Mouse (Mus musculus): Measurements from ENCODE around the gene Arhgap28. TPM values are rescaled to one million over a fixed set of nuclear protein-coding genes. Genes with fewer than 3 reads are reported as not detected.

Arhgap28 gene
- total RNA-seq, 2 experiments from 2014 or later: 0.73 to 0.85 TPM

DNA sequence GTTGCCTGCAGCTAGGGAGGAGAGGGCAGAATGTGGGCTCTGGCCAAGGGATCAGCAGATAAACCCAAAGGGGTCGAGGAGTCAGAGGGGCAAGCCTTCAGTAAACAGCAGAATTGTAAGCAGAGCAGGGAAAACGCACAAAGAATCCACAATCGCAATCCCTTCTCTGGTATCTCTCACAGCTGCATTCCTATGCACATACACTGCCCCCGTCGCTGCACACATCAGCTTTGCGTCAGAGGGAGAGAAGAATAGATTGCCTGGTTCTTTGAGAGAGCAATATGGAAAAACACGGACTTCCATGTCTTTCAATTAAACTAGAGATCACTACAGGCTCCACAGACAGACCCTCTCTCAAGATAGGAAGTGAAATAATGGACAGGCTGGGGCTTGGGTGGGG lies 58.5 kb downstream of the Arhgap28 start:
- intact Hi-C loops (cut with DNase I): no loop called here

DNA sequence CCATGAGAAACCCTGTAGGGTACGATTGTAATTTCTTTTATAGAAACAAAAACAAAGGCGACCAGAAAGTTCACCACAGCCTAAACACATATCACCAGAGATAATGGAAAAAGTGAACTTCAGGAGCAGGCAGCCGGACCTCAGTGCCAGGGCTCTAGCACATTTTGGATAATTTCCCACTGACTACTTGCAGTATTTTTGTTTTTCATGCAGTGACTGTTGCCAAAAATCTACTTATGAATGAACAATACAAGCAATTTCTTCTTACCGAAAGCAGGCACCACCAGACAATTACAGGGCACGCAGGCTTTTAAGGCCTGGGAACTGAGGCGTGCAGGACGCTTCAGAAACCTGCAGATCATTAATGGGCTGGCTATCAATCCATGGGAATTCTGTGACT lies 59.7 kb downstream of the Arhgap28 start:
- intact Hi-C loops (cut with DNase I): no loop called here
- no peak for DNase-seq (ENCODE audit: low spot score in 2 of 2)

More for the DNA sequence above, 58.5 kb downstream of the Arhgap28 start:
- no peak for DNase-seq (ENCODE audit: low spot score in 2 of 2)

DNA sequence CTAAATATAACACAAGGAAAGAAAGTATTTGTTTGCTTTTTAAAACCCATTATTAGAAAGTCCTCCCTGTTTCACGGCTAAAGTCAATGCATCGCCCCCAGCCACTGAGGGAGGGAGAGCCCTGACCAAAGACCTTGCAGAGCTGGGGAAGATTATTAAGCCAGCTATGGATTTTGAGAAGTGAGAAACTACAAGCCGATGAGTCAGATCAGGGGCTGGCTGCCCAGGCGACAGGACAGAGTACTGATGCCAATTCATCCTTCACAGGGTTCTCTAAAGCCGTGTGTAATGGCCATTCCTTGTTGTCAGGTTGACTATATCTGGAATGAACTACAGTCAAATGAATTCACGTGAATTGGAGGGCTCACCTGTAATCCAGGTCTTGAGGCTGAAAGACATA lies 62.9 kb downstream of the Arhgap28 start:
- no peak for DNase-seq (ENCODE audit: low spot score in 2 of 2)
- intact Hi-C loops (cut with DNase I): no loop called here

DNA sequence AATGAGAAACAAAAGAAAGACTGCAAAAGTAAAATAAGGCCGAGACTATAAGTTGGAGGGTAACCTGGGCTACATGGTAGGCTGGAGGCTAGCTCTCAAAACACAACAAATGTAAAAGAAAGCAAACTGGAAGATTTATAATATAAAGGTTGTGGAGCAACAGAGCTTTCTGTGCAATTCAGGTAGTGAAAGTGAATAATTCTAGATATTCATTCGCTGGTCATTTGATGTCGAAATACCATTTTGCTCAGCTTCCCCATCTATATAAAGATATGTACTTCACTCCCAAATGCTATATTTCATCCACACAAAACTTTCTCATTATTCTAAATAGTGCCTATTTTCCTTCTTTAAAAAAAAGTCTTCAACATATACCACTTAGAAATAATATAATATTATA lies 66.9 kb downstream of the Arhgap28 start:
- intact Hi-C loops (cut with DNase I): no loop called here

DNA sequence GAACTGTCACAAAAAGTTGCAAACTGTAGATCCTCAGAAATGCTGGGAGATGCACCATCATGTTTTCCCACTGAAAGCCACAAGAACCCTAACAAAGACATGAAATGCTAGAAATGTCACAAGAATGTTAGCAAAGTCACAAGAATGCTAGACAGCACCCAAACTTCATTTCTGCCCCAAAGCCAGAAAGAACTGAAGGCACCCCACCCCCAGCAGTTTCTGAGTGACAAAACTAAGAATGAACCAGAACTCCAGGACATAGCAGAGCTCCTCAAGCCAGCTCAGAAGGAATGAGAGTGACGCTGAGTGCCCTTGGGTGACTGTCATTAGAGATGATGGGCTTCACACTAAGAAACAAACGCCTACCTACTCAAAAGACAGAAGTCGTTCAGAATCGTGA lies 68.4 kb downstream of the Arhgap28 start:
- intact Hi-C loops (cut with DNase I): no loop called here
- DNase-seq (ENCODE audit: low spot score in 2 of 2): no peak

More for the DNA sequence above, 66.9 kb downstream of the Arhgap28 start:
- DNase-seq (ENCODE audit: low spot score in 2 of 2): no peak

DNA sequence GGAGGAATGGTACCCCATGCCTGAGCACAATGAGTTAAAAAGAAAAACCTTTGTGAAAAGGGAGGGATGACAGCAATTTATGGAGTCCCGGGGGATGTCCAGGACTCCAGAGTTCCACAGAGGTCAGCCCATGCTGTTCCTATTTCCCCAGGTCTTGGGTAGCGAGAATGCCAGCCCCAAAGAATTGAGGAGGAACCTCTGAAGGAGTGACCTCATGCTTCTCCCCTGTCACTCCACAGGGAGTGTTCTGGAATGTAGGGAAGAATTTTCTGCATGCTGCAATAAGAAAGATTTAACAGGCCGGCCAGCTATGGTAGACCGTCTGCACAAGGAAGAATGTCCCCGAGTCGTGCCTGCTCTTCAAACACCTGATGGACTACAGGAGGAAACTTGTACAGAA lies 72.5 kb downstream of the Arhgap28 start:
- intact Hi-C loops (cut with DNase I): no loop called here
- no peak for DNase-seq (ENCODE audit: low spot score in 2 of 2)

DNA sequence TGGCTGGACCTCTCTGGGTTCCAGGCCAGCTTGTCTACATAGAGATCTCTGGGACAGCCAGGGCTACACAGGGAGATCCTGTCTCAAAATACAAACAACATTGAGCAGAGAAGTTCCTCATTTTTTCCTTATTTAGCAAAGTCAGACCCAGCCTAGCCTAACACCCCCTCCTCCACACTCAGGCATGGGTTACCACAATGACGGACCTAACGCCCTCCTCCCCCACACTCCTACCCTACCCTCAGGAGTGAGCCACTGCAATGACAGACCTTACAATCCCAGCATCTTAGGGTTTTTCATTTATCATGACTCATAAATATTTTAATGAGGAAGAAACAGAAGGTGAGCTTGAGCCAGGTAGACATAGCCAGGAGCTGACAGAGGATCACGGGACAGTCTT lies 73.0 kb downstream of the Arhgap28 start:
- intact Hi-C loops (cut with DNase I): no loop called here
- DNase-seq (ENCODE audit: low spot score in 2 of 2): no peak

DNA sequence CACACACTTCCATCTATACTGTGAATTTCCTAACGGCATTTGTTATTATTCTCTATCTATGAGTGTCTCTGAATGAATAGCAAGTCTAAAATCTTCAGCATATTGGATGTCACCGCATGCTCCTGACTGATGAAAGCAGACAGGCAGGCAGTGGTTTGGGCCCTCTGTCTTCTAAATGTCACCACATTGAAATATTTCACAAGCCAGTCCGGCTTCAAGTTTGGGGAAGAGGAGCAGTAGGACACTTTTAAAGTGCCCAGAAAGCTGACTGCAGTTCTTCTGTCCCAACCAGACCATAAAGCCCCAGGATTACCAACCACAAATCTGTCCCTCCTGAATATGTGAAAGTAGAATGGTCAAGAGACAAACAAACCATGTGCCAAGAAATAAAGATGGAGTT lies 73.5 kb downstream of the Arhgap28 start:
- no peak for DNase-seq (ENCODE audit: low spot score in 2 of 2)
- intact Hi-C loops (cut with DNase I): no loop called here

DNA sequence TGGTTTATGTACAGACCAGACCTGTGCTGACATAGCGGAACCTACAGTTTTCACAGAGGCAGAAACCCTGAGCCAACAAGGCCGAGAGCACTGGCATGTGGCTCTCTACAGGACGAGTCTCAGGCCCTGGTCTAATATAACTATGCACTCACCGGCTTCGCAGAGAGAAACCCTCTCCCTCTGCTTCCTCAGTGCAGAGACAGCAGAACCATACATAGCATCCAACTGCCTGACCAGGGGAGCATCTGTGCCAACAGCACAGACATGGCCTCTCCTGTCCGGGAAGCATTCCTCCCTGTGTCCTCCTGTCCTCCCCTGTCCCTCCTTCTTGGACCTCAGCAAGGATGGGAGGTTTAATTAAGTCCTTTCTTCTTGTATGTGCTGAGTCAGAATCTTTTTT lies 75.6 kb downstream of the Arhgap28 start:
- intact Hi-C loops (cut with DNase I): no loop called here
- no peak for DNase-seq (ENCODE audit: low spot score in 2 of 2)

DNA sequence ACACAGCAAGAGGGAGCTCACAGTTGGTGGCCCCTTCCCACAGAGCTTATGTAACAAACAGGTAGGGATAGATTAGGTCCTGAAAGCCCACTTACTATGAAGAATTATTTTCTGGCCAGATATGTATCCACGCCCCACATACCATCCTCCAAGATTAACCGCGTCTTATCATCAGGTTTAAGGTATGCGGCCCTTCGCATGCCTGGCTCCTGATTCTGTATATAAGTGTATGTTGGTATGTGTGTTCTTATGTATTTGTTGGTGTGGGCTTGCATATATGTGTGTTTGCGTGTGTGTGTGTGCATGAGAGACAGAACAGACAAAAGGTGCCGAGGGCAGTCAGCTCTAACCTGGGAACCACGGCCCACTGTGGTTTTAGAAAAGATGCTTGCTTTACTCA lies 76.1 kb downstream of the Arhgap28 start:
- no peak for DNase-seq (ENCODE audit: low spot score in 2 of 2)
- intact Hi-C loops (cut with DNase I): no loop called here

DNA sequence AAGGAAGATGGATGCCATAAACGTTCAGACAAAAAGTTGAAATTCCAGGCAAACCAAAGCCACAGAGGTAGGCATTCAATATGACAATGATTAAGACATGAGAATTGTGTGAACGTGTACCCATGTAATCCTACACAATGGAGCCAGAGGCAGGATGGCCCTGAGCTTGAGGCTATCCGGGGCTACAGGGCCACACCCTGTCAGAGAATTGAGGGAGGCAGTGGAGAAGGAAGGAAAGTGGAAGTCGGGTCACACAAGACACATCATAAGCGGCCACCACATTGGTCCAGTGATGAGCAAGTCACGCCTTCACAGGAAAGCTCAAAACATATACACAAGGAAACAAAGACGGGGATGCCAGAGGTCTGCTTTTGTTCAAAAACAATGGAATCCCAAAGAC lies 84.0 kb downstream of the Arhgap28 start:
- DNase-seq (ENCODE audit: low spot score in 2 of 2): no peak
- intact Hi-C loops (cut with DNase I): no loop called here

DNA sequence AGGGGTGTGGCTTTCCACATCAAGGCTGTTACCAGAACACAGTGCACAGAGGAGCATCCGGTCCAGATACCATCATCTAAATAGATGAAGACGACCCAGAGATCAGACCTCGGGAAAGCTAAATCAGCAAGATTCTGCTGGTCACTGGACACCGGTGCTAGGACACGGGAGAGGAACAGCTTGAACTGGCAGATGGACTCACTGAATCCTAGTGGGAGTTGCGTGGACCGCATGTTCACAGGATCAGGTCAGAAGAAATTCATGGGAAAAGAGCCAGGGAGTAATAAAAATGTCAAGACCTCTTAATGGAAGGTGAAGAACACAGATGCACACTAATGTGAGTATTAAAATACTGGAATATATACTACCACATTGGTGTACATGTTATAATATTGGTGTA lies 85.7 kb downstream of the Arhgap28 start:
- intact Hi-C loops (cut with DNase I): no loop called here
- DNase-seq (ENCODE audit: low spot score in 2 of 2): no peak

DNA sequence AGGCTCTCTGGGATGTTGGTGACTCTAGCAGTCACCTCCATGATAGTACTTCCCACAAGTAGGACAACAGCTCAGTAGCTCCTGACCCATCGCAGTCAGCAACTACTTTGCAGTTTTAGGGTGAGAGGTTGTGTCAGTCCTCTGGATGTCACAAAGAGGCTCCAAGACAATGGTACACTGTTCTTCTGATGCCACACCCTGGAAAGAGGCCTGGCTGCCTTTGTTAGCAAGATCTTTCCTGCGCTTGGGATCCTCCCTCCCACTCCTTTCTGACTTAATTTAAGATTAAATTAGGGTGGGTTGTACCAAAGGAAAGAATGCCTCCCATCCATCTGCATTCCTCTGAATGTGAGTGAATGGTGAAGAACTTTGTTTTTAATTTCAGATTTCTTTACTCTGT lies 87.0 kb downstream of the Arhgap28 start:
- intact Hi-C loops (cut with DNase I): no loop called here
- no peak for DNase-seq (ENCODE audit: low spot score in 2 of 2)

DNA sequence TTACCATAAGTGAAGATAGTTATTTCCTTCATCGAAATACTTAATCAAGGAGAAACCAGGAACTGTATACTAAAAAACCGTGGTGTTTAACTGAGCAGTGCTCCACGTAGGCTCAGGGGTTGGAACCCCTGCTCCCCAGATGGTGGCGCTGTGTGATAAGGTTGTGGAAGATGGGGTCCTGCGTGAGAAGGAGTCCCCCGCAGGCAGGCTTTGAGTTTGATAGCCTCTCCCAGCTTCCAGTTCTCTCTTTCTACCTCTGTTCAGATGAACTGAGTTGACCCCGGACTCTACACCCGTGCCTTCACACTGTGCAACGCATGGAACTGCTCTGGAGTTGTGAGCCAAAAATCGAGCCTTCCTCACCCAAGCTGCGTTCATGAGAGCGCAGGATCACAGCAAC lies 91.3 kb downstream of the Arhgap28 start:
- DNase-seq (ENCODE audit: low spot score in 2 of 2): peak; percentile 14 to 21
- intact Hi-C loops (cut with DNase I): loop anchor here (1.0 to 2.0 kb wide), 2 partner anchors 254 to 956 kb away; no protein-coding TSS in a partner anchor

DNA sequence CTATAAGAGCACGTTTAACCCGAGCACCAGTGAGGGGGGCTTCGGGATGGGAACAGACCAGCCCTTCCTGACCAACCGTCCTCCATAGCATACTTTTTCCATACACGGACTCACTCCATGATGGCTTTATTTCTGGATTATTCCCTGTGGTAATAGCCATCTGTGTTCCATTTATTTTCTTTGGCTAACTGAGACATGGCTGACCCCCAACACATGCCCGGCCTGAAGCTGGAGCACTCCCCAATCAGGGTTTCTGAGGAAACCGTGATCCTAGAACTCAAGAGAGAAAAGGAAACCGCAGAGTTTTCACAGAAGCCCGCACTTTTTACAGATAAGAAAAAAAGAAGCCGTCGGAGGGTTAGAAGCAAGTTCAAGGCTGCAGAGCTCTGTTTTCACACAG lies 91.9 kb downstream of the Arhgap28 start:
- intact Hi-C loops (cut with DNase I): loop anchor here (1.0 to 2.0 kb wide), 2 partner anchors 254 to 957 kb away; no protein-coding TSS in a partner anchor
- DNase-seq (ENCODE audit: low spot score in 2 of 2): no peak

DNA sequence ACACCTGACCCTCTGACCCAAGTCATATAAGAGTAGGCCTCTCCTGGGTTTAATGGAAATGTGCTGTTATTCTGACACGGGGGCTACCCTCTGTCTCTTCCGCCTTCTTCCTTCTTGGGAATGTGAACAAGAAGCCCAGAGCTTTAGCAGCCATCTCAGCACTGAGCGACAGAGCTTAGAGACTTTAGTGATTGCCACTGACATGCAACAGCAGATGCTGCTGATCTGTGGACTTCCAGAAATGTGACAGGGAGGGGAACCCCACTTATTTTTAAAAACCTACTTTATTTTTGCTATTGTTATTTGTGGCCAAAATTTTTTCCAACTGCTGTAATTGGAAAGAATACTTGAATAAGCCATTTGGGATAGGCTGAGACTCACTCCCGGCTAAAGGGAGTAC lies 95.4 kb downstream of the Arhgap28 start:
- DNase-seq (ENCODE audit: low spot score in 2 of 2): no peak
- intact Hi-C loops (cut with DNase I): no loop called here

DNA sequence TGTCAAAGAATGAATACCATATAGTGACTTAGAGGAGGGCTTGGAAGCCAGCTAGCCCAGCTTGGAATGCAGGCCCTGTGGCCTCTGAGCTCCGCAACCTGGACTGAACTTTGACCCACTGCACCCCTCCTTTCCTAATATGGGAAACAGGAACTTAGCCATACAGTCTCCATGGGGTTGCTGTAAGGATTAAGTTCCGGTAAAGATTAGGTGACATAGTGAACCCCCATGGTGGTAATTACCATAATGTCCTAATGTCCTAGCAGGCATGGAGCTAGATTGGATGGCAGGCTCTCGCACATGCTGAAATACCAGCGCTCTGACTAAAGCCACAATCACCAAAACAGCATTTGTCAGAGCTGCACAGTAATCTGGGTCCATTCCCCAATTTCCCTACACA lies 95.8 kb downstream of the Arhgap28 start:
- intact Hi-C loops (cut with DNase I): no loop called here
- DNase-seq (ENCODE audit: low spot score in 2 of 2): no peak

DNA sequence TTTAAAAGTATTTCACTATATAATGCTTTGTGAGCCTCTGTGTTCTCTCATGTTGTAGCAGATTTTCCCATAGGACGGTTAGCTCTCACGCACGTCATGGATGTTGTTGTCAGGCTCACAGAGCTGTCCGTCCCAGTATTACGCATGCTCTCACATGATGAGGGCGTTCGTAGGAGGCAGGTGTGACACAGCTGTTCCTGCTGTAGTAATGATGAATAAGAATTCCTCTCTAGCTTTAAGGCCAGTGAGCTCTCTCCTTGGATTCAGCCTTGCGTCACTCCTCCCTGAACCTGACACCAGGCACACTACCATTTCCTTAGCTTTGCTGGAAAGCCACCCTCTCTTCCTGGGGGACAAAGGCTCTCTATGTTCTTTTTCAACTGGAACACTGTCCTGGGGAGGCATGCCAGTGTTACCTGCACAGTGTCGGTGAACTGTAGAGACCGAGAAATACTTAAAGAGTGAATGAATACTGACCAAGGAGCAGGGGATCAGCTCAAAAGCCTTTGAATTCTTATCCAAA lies 96.3 kb downstream of the Arhgap28 start:
- DNase-seq (ENCODE audit: low spot score in 2 of 2): no peak
- intact Hi-C loops (cut with DNase I): no loop called here

DNA sequence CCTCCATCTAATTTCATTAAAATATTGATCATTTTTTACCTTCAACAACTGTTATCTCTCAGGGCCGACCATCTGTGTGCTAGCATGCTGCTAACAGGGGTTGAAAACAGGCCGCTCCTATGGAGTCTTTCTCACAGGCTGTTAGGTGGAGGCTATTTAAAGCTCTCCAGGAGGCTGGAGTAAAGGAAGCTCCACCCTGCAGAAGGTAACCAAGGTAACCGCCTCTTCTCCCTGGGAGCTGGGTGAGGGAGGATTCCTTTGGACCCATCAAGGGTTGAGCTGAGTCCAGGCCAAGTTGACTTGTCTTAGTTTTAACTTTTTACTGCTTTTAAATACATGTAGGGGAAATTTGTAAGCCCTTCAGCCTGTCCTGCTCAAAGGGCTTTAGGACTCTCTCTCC lies 97.7 kb downstream of the Arhgap28 start:
- intact Hi-C loops (cut with DNase I): no loop called here
- DNase-seq (ENCODE audit: low spot score in 2 of 2): peak in 1 of 2 experiments; percentile 13

DNA sequence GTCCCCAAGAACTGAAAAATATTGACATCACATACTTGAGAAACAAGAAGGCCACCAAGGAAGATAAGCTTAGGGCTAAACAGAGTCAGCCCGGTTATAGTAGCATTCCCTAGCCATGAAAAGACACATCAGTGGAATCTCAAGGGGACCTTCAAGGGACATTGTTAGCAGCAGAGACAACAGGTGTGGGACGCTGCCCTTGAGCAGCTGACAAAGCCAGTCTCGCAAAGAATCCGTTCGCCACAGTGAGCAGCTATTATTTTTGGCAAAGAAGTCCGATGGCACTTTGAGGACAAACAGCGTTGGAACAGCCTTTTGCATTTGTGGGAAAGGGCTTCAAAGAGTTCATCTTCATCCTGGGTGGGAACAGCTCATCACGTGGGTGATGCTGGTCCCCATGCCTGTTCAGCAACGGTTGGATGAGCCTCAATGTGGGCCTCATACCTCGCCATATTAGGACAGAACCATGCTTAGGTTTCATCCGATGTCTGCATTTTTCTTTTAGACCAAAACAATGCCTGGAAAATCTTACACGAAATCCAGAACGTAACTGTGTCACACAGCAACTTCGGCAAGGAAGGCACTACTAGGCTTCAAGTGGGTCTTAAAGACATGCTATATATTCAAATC lies 99.5 kb downstream of the Arhgap28 start:
- intact Hi-C loops (cut with DNase I): no loop called here
- DNase-seq (ENCODE audit: low spot score in 2 of 2): no peak

DNA sequence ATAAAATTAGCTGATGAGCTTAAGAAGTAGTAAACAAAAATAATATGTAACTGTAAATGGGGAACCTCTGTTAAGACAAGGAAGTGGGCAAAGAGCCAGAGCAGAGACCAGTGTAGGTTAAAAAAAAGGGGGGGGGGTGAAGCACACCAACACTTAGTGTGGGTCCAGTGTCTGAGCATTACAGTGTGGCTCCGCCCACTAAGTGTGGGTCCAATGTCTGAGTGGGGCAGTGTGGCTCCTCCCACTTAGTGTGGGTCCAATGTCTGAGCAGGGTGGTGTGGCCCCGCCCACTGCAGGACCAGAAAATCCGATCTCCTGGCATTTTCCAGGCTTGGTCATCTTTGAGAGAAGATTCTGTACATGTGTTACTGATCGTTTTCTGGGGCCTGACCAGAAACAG lies 101.1 kb downstream of the Arhgap28 start:
- intact Hi-C loops (cut with DNase I): no loop called here

DNA sequence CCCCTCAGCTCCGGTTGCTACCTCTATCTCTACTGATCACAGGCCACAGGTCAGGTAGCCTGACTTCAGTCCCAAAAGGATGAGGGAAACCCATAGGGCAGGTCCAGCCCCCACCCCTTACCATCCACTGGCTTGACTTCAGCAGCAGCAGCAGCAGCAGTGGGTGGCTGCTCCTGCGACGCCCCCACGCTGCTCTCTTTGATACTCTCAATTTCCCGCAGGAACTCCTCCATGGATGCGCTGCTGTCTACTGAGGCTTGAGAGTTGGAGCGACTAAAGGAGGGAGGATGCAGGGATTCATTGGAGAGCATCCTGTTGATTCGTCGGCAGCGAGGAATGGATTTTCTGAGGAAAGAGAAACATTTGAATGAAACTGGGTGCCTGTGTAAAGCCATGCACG lies 102.8 kb downstream of the Arhgap28 start:
- no peak for DNase-seq (ENCODE audit: low spot score in 2 of 2)
- intact Hi-C loops (cut with DNase I): no loop called here

More for the DNA sequence above, 101.1 kb downstream of the Arhgap28 start:
- no peak for DNase-seq (ENCODE audit: low spot score in 2 of 2)
